Mouse (Mus musculus): ENCODE measurements around the gene Gsto1.

Gene Gsto1

DNA sequence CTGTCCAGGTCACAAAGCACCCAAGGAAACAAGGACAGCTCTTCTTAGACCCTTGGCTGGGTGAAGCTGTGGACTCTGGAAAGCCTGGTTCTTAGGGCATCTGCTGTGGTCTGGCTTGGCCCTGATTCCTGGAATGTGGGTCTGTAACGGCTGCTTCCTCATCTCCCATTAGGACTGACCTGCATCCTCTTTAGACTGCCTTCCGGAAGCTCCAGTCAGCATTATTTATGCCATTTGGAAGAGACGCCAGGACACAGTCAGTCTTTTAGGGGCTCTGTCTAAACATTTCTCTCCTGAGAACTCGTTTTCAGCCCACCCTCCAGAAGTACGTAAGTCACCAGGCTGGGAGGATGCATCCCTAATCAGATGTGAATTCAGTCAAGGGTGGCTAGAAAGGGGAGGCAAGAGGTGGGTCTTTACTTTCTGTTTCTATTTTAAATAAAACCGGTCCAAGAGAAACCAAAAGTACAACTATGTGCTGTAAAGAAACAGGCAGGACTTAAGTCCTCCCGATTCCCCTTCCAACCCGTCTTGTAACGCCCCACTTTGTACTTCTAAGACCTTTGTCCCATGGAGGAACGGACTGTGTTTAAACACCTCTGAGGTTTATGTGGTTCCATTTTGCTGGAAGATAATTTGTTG is 35.8 kb downstream of the Gsto1 start:
- peak; percentile 76 for DNase-seq

DNA sequence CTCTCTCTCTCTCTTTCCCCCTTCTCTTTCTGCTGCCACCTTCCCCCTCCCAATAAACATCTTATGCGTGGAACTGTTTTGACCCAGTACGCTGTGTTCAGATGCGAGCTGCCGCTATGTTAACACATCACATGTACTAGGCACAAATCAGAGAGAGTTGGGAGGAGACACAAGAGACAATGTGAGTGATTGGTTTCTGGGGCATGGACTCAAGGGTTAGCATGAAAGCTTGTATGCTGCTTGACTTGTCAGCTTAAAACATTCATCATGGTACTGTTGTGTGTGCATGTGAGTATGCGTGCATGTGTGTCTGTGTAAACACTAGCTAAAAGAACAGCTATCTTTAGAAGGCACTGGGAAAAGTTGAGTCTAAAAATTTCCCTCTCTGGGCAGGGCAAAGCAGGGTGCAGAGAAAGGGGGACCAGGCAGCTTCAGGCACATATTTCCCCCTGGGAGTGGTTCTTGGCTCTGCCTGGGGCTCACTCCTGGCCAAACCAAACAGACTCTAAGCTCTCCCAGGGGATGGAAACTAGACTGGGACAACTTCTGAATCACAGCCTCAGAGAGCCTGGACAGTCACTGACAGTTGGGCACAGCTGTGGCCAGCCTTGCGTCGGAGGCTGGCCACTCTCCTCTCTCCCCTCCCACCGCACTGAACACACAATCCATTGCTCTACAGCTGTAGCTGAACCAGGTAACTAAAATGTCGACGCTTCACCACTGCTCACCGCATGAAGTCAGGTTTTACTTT is 37.0 kb downstream of the Gsto1 start:
- peak; percentile 69 for DNase-seq

DNA sequence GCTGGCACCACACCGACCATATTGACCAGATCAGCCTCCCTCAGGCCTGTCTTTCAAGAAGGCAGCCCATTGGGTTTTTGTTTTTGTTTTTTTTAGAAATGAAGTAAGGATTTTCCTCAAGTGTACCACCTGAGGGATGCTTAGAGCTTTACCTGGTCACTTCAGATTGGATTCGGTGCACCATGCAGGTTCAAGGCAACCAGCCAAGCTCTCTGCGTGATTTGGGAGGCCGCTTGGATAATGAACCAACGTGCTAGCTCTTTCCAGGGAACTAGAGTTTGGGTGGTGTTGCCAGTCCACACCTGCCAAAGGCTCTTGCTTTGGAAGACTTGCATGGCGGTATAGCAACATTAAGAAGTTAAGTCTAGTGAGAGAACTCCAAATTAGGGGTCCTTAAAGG is 38.3 kb downstream of the Gsto1 start:
- DNase-seq = no peak

DNA sequence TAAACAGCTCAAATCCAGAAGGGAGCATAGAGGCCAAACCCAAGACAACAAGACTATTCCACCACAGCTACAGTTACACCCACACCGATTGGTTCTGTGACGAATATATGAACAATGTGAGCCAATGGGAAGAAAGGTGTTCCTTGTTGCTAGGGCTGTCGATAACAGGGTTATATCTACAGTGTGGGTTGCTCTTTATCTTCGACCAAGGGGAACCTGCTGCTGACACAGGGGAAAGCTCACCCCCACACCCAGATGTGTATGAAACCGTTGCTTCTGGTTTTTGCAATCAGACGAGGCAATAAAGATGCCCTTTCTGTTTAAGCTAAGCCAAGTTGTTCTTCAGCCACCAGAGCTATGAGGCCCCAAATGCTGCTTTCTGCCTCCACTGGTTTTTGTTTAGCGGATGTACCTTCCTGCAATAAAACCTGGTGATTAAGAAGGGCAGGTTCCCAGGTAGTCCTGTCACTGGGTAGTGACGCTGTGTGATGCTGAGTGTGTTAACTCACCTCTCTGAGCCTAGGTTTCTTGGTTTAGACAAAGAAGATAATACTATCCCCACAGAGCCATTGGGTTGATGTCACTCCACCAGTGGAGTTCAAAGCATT is 43.8 kb downstream of the Gsto1 start:
- DNase-seq = no peak

DNA sequence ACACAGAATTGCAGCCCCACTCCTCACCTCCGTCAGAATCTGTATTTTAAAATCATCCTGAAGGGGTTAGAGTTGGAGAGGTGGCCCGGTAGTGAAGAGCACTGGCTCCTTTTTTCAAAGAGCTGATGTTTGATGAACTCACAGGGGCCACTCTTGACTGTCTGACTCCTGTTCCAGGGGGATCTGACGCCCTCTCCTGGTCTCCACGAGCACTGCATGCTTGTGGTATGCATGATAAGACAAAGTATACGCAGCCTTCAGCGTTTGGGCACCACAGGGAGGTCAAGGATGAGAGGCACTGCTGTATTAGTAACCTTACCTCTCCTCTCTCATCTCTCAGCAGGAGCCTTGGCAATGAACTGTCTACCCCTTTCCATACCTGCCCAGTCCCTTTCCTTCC is 45.2 kb downstream of the Gsto1 start:
- no peak for DNase-seq

DNA sequence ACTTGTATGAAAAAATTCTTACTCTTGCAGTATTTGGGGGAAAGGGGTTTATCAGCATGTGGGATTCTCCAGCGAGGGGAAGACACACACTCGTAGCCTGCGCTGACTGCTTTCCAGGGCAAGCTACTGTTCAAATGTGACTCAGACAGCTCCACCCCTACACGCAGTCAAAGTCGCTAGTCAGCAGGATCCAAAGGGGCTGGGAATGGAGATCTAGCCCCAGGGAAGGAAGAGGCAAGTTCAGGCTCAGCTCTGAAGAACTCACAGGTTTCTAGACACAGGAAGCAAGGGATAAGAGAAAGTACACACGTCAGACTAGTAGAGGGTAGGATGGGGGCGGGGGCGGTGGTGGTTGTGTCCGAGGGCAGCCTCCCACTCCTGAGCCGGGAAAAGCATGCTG is 45.8 kb downstream of the Gsto1 start:
- DNase-seq = no peak

DNA sequence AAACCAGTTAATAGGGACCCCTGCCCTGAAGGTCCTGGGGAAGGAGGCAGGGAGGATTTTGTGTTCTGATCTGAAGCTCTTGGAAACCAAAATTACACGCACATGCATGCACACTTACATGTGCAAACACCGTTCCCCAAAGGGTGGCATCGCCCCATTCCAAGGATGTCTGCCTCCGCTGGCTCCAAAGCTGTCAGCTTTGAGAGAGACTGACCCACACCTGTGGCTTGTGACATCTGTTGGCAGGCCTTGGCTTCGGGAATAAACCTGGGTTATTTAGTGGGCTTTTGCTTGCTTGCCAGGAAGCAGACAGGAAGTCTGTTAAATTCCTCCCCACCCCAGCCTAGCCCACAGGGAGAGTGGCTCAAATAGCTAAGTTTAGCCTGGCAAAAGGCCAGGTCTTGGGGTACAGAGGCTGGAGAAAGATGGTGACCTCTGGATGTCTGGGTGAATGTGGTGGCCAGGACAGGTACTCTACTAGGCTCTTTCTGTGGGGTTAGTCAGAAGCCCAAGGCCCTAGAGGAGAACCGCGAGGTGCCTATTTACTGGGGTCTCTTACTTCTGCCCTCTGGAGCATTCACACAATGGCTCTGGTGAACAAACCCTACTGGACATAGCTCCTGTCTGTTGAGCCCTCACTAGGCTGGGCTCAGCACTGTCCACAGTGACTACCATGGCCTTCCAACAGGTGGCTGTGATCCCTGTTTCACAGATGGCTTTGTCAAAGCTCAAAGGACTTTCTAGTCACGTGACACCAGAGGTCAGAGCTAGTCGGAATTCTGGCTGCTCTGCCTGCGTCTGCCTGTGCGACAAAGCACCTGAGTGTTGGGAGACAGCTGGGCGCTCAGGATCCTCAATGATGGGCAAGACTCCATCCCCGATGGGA is 47.8 kb downstream of the Gsto1 start:
- peak; percentile 75 for DNase-seq

DNA sequence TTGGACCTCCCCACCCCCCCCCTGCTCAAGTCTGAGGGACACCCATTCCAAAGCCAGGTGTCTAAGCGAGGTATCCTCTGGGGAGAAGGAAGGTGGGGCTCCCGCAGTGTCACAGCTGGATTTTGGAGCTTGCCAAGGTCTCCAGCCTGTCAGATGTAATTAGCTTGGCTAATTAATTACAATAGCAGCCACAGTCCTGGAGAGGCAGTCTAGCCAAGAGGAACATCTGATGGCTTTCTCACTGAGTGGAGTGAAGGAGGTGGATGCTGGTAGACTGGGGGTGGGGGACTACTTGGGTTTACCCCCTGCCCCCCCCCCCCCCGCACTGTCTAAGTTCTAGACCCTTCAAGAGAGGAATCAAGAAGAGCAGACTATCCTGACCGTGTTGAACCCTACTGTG is 48.9 kb downstream of the Gsto1 start:
- DNase-seq = no peak

DNA sequence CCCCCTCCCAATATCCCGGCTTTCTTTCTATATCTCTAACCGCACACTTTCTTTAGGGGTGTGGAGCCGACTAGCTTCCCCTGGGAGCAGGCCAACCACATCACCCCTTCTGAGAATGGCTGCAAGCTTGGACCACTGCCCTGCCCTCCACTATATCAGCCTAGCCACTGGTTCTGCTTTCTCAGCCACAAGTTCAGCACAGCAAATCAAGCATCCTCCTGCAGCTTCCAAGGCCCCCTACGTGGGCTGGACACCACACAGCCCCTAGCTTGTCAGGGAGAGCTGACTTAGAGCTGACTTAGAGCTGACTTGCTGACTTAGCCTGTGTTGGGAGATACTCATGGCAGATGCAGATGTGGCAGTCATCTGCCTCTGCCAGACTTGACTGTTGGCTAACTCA is 50.3 kb downstream of the Gsto1 start:
- no peak for DNase-seq

DNA sequence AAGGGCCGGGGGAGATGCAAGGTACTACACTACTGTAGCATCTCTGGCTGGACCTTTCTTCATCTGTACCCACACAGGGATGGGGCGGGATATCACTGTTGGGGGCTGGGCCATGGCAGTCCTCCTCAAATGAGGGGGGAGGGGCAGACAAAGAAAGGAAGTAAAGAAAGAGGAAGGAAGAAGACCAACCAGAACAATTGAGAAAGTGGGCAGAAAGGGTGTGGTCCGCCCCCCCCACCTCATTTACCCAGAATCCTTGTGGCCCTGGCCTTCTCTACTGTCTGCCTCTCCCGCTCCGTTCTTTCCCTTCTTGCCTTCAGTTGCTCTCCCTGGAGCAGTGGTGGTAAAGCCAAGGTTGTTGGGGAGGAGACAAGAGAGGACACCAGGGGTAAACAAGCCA is 50.8 kb downstream of the Gsto1 start:
- DNase-seq = no peak

DNA sequence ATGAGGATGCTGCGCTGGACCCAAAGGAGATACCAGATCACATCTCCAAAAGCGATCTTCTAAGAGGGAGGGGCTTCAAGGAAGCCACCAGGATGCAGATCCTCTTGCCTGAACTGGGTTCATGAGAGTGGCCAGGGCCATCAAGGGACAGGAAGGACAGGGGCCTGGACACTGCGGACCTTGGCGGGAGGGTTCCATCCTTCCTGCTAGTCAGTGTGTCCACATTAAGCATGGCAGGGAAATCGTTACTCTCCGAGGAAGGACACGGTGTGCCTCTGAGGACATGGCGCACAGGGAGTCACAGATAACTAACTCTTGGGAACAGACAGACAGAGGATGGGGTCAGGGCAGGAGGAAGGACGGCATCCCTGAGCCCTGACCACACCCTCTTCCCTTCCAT is 52.8 kb downstream of the Gsto1 start:
- DNase-seq = peak; percentile 71

DNA sequence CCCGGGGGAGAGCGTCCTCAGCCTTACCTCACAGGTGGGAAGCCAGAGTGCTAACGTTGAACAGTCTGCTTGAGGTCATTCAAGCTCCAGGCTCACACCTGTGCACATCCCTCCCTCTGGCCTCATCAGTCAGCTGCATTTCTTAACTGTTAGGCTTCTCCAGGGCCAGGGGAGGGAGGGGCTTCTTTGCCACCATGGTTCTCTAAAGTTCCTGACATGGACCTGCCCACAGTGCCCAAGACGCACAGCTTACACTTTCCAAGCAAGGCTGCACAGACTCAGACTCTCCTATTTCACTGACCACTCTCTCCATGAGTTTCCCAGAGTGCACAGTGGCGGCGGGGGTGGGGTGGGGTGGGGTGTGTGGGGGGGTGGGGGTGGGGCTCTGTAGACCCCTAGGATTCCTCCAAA is 54.2 kb downstream of the Gsto1 start:
- DNase-seq = no peak

DNA sequence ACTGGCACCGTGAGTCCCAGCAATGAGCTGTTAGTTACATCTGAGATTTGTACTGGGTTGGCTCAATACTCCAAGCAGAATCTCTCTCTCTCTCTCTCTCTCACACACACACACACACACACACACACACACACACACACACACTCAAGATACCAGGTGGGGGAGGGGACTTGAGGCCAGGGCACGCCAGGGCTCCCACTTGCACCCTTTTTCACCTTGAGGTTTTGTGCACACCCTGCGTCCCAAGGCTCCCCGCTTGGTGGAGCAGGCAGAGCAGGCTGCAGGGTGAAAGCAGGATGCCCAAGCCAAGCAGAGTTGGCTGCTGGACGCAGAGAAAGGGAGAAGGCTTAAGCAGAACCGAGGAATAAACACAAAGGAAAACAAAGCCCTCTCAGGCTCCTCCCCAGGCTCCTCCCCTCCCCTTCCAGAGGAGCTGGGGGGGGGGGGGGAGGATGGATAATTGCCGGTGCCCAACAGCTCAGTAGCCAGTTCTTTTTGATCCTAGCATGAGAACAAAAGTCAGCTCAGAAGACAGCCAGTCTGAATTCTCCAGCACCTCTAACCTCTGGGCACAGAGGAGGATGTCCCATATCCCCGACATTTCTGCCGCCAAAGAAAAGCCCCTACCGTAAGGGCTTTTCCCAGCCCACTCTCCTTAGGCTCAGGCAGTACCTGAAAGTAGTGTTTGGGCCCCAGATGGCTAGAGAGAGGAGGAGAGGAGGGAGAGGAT is 54.8 kb downstream of the Gsto1 start:
- DNase-seq = peak; percentile 38

DNA sequence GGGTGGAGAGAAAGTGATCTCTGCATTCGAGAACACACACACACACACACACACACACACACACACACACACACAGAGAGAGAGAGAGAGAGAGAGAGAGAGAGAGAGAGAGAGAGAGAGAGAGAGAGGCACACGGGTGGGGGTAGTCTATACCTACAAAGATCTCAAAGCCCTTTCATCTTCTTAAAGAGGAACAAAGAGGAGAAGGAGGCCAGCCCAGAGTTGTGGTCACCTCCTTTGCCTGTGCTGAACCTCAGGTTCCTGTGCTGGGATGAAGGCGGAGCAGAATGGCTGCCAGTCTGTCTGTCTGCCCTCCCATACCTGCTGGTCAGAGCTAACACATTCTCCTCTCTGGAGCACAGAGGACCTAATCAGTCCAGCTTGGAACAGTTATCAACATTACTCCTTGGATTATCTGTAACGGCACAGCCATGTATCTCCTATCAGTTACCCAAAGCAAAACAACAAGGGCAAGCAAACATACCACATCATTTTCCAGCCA is 55.4 kb downstream of the Gsto1 start:
- DNase-seq = no peak

DNA sequence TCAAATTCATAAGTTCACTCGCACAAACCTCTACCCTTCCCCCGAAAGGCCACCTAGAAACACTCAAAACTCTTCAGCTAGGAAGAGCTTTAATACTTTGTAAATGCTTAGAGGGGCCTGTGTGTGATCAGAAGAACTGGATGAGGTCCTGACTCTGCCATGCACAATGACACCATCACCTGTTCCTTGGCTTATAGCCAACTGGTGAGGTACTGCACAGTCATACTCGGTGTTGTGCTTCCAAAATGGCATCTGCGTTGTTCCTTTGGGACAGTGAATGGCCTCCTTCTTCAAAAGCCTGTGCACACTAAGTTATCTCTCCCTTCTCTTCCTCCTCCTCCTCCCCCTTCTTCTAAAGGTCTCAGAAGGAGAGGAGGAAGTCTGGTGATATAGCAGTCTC is 56.0 kb downstream of the Gsto1 start:
- DNase-seq = no peak

DNA sequence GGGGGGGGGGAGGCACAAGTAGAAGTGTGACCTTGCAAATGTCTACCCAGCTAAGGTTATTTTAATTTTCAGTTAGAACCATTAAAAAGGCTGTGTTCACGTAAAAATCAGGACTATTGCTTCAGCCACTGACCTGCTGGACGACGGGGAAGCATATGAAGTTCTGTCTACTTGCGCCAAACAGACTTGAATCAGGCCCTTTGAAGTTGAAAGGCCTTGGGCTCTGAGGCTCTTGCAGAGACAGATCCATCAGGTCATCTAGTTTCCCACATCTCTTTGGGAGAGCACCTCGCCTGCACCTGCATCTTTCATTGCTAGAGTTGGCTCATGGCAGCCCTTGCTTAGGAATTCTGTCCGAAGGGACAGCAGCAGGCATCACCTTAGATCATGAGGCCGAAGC is 58.6 kb downstream of the Gsto1 start:
- no peak for DNase-seq

DNA sequence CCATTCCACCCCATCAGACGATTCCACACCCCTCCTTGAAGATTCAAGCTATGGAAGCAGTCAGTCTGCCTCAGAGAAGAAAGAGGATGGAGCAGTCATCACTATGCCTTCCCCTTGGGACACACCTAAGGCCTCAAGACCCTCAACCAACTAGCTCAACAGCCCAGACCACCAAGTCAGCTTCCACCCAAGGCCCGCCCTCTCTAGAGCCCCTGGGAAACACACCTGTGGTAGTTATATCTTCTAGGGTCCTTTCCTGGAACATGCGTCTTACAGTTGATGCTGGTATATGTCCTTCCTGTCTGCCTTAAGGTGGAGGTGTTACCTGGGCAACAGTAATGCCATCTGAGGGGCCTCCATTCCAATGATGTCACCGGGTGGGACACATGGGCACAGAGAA is 59.4 kb downstream of the Gsto1 start:
- DNase-seq = no peak

Measured in kidney, adult 9 months (tissue).